8 mouse cellular contexts compared by ENCODE assay signal in genomic region chr13:54837471-54837889, GRCm38 (mm10). TPM values are rescaled to one million over a fixed set of nuclear protein-coding genes. Genes with fewer than 3 reads are reported as not detected.
DNase-seq lines count a peak whose midpoint lies in the region; ATAC-seq lines count a peak whose summit lies in the region.

No protein-coding gene starts in this region.

- H3K36me3 ChIP-seq in forebrain, embryonic 10.5 days (replicated peaks) = no peaks in the 10 kb centered on the region
- no peaks in the 10 kb centered on the region for H3K36me3 ChIP-seq in forebrain, embryonic 11.5 days (ENCODE audit: control insufficient read depth, insufficient read depth, low read length)
- no peaks in the 10 kb centered on the region for H3K36me3 ChIP-seq in forebrain, embryonic 12.5 days (replicated peaks)
- no peaks in the 10 kb centered on the region for H3K36me3 ChIP-seq in limb, embryonic 10.5 days
- no peaks in the 10 kb centered on the region for H3K36me3 ChIP-seq in heart, embryonic 10.5 days

- no peak overlapping the region for H3K4me2 ChIP-seq in forebrain, embryonic 11.5 days (ENCODE audit: low read depth, low read length, severe bottlenecking)
- no peak overlapping the region for H3K4me2 ChIP-seq in forebrain, embryonic 12.5 days

- ATAC-seq in forebrain, embryonic 11.5 days (replicated peaks; ENCODE audit: low FRiP score) = no peak
- no peak for ATAC-seq in forebrain, embryonic 12.5 days (ENCODE audit: low FRiP score)
- ATAC-seq in megakaryocyte, adult 5-6 weeks (ENCODE audit: poor library complexity, severe bottlenecking) = no peak

- H3K4me1 ChIP-seq in forebrain, embryonic 10.5 days = peaks cover 13% of the 10 kb centered on the region
- H3K4me1 ChIP-seq in forebrain, embryonic 11.5 days (replicated peaks; ENCODE audit: control insufficient read depth, insufficient read depth, low read length) = peaks cover 2% of the 10 kb centered on the region; the same call in 1 of the 2 replicates
- peaks cover 14% of the 10 kb centered on the region for H3K4me1 ChIP-seq in forebrain, embryonic 12.5 days
- peaks cover 36% of the 10 kb centered on the region for H3K4me1 ChIP-seq in limb, embryonic 10.5 days
- peaks cover 7% of the 10 kb centered on the region; the same call in 1 of the 2 replicates for H3K4me1 ChIP-seq in heart, embryonic 10.5 days

- H3K4me3 ChIP-seq in forebrain, embryonic 10.5 days = no peak overlapping the region
- H3K4me3 ChIP-seq in forebrain, embryonic 11.5 days (ENCODE audit: low read depth, low read length) = no peak overlapping the region
- no peak overlapping the region for H3K4me3 ChIP-seq in forebrain, embryonic 12.5 days (replicated peaks)
- H3K4me3 ChIP-seq in limb, embryonic 10.5 days = peak overlapping the region; percentile 26
- no peak overlapping the region for H3K4me3 ChIP-seq in heart, embryonic 10.5 days

- H3K9ac ChIP-seq in forebrain, embryonic 11.5 days (ENCODE audit: low read length) = no peak overlapping the region
- no peak overlapping the region for H3K9ac ChIP-seq in forebrain, embryonic 12.5 days

- H3K27ac ChIP-seq in forebrain, embryonic 10.5 days = peak overlapping the region; percentile 67; the same call in 1 of the 2 replicates
- H3K27ac ChIP-seq in forebrain, embryonic 11.5 days (ENCODE audit: low read depth, low read length) = no peak overlapping the region
- H3K27ac ChIP-seq in forebrain, embryonic 12.5 days = 0 out of 2 replicates have a peak overlapping the region, but pooled peaks have one; percentile 2
- H3K27ac ChIP-seq in limb, embryonic 10.5 days = peak overlapping the region; percentile 61
- H3K27ac ChIP-seq in heart, embryonic 10.5 days = no peak overlapping the region

- H3K9me3 ChIP-seq in forebrain, embryonic 10.5 days = peaks cover 8% of the 10 kb centered on the region; the same call in 1 of the 2 replicates
- H3K9me3 ChIP-seq in forebrain, embryonic 11.5 days (ENCODE audit: control insufficient read depth, low read length) = no peaks in the 10 kb centered on the region
- 0 out of 2 replicates have a peak, but pooled peaks cover 7% of the 10 kb centered on the region for H3K9me3 ChIP-seq in forebrain, embryonic 12.5 days
- H3K9me3 ChIP-seq in limb, embryonic 10.5 days (replicated peaks) = no peaks in the 10 kb centered on the region
- H3K9me3 ChIP-seq in heart, embryonic 10.5 days = no peaks in the 10 kb centered on the region

- no peak for DNase-seq in forebrain, embryonic 10.5 days (ENCODE audit: extremely low spot score, low spot score)
- no peak for DNase-seq in forebrain, embryonic 11.5 days (ENCODE audit: low spot score)
- peak; percentile 68 for DNase-seq in MN1 (ENCODE audit: low spot score)
- DNase-seq in limb, embryonic 10.5 days (ENCODE audit: low spot score) = peak; percentile 78
- no peak for DNase-seq in spleen, postnatal 4 days (ENCODE audit: low spot score in 2 of 2)
- no peak for DNase-seq in heart, embryonic 10.5 days (ENCODE audit: low spot score)

- H3K27me3 ChIP-seq in forebrain, embryonic 10.5 days (ENCODE audit: poor library complexity, severe bottlenecking) = peaks cover 11% of the 10 kb centered on the region
- H3K27me3 ChIP-seq in forebrain, embryonic 11.5 days (ENCODE audit: control insufficient read depth, insufficient read depth, low read length) = no peaks in the 10 kb centered on the region
- H3K27me3 ChIP-seq in forebrain, embryonic 12.5 days = 0 out of 2 replicates have a peak, but pooled peaks cover 3% of the 10 kb centered on the region
- no peaks in the 10 kb centered on the region for H3K27me3 ChIP-seq in limb, embryonic 10.5 days (ENCODE audit: low read depth, poor library complexity, severe bottlenecking)
- H3K27me3 ChIP-seq in heart, embryonic 10.5 days (ENCODE audit: insufficient read depth, poor library complexity, severe bottlenecking) = peaks cover 20% of the 10 kb centered on the region; the same call in 1 of the 2 replicates

- 34% methylated on average over 9 of the region's 9 CpGs for WGBS in forebrain, embryonic 10.5 days
- 33% methylated on average over 9 of the region's 9 CpGs for whole genome bisulfite sequencing in forebrain, embryonic 11.5 days
- 17% methylated on average over 9 of the region's 9 CpGs for WGBS in forebrain, embryonic 12.5 days
- 4% methylated on average over 9 of the region's 9 CpGs for WGBS in limb, embryonic 10.5 days
- WGBS in heart, embryonic 10.5 days = 14% methylated on average over 9 of the region's 9 CpGs

RNA-seq across cellular contexts. Expression of gene Tspan17, which starts 48.3 kb away (rescaled TPM):
- polyA plus RNA-seq in forebrain, embryonic 10.5 days (2016; fragmentation: Nextera tagmentation; extraction: Ambion mirVana) = 7.9 and 9.5 TPM in 2 replicates
- 6.9 and 8.1 TPM in 2 replicates for polyA plus RNA-seq in forebrain, embryonic 11.5 days (2014; fragmentation: Nextera tagmentation; extraction: Ambion mirVana)
- 12.8 and 14.2 TPM in 2 replicates for polyA plus RNA-seq in forebrain, embryonic 12.5 days (2016; fragmentation: Nextera tagmentation; extraction: Ambion mirVana)
- polyA plus RNA-seq in limb, embryonic 10.5 days (2016; fragmentation: Nextera tagmentation; extraction: Ambion mirVana) = 2.0 and 3.3 TPM in 2 replicates
- total RNA-seq in megakaryocyte, adult 5-6 weeks (2015) = 6.7 and 14.2 TPM in 2 replicates
- total RNA-seq in megakaryocyte, adult 5-6 weeks (2017) = 9.6 and 10.1 TPM in 2 replicates
- polyA plus RNA-seq in heart, embryonic 10.5 days (2016; fragmentation: Nextera tagmentation; extraction: Ambion mirVana) = 5.2 and 5.6 TPM in 2 replicates

RNA-seq across cellular contexts. Expression of gene Eif4e1b, which starts 53.7 kb away (rescaled TPM):
- polyA plus RNA-seq in forebrain, embryonic 10.5 days (2016; fragmentation: Nextera tagmentation; extraction: Ambion mirVana) = not detected in 2 replicates
- polyA plus RNA-seq in forebrain, embryonic 11.5 days (2014; fragmentation: Nextera tagmentation; extraction: Ambion mirVana) = not detected in 2 replicates
- not detected in 2 replicates for polyA plus RNA-seq in forebrain, embryonic 12.5 days (2016; fragmentation: Nextera tagmentation; extraction: Ambion mirVana)
- not detected in 2 replicates for polyA plus RNA-seq in limb, embryonic 10.5 days (2016; fragmentation: Nextera tagmentation; extraction: Ambion mirVana)
- total RNA-seq in megakaryocyte, adult 5-6 weeks (2015) = not detected in 2 replicates
- total RNA-seq in megakaryocyte, adult 5-6 weeks (2017) = not detected in 2 replicates
- not detected in 2 replicates for polyA plus RNA-seq in heart, embryonic 10.5 days (2016; fragmentation: Nextera tagmentation; extraction: Ambion mirVana)

Comparison
In these comparisons a context has a peak if more than half of its experiments do, and no peak if none do; other contexts are left out.
1. H3K27ac ChIP-seq: peak in forebrain, embryonic 10.5 days (single experiment), forebrain, embryonic 12.5 days (single experiment) and limb, embryonic 10.5 days (single experiment); none in forebrain, embryonic 11.5 days (single experiment) and heart, embryonic 10.5 days (single experiment).
2. DNase-seq: peak in MN1 (single experiment) and limb, embryonic 10.5 days (single experiment); none in forebrain, embryonic 10.5 days (single experiment), forebrain, embryonic 11.5 days (single experiment), spleen, postnatal 4 days (0 of 2) and heart, embryonic 10.5 days (single experiment).